Mouse (Mus musculus): ENCODE data around the gene Fam131a. TPM values are rescaled to one million over a fixed set of nuclear protein-coding genes. Genes with fewer than 3 reads are reported as not detected.
"Not testable (repeated sequence)": the region's sequence is repeated elsewhere in the genome, so short reads cannot be mapped to it uniquely, and the experiment has no call there.

Fam131a gene
- 100 to 1,000 TPM; 320 to 327 TPM for total RNA-seq (2021)
- long read RNA-seq, experiment 1, transcript Fam131a-201 (6 exons, 2,432 nt) = major isoform, 203 of 410 reads
- long read RNA-seq, experiment 1, transcript Fam131a-203 (5 exons, 803 nt) = minor isoform, 13 of 410 reads
- long read RNA-seq, experiment 1, transcript Fam131a-205 (7 exons, 962 nt) = minor isoform, 33 of 410 reads
- long read RNA-seq, experiment 1, partial matches to known transcripts = 131 of 410 reads
- long read RNA-seq, experiment 1, other reads (novel, unspliced or antisense) = 30 of 410 reads
- long read RNA-seq, experiment 2, transcript Fam131a-201 (6 exons, 2,432 nt) = major isoform, 136 of 282 reads
- long read RNA-seq, experiment 2, transcript Fam131a-205 (7 exons, 962 nt) = minor isoform, 25 of 282 reads
- long read RNA-seq, experiment 2, transcript Fam131a-203 (5 exons, 803 nt) = minor isoform, 7 of 282 reads
- long read RNA-seq, experiment 2, partial matches to known transcripts = 103 of 282 reads
- long read RNA-seq, experiment 2, other reads (novel, unspliced or antisense) = 11 of 282 reads

- DNase-seq (ENCODE audit: low spot score in 2 of 2) = peak; percentile 95
These were observed at the start of gene Fam131a for GRCm38 (mm10) chr16:20693111-20693701. Gene Fam131a, plus strand, starts transcription at chr16:20693241.

- DNase-seq (ENCODE audit: low spot score in 2 of 2) = no peak
These were observed 49.1 kb upstream of the Fam131a start for GRCm38 (mm10) chr16:20643911-20644310.

GRCm38 (mm10) chr16:20651076-20651946 is 41.7 kb upstream of the Fam131a start, which contains the start of gene Psmd2:
Gene Psmd2, plus strand, starts transcription at chr16:20651652.
- DNase-seq (ENCODE audit: low spot score in 2 of 2) = peak; percentile 98 to 99

DNA sequence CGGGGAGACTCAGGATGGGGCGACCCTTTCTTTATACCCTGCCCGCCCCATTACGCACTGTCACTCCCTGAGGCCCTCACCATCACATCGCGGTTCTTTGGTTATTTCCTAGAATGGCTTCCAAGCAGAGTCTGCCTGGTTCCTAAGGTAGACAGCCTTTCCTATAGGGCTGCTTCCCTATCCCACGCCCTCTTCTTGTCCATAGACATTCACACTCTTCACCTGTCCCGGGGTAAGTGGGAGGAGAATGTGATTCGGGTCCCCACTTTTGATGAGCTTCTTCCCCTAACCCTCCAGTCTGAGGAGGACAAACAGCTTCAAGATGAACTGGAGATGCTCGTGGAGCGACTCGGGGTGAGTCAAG is 41.1 kb upstream of the Fam131a start:
- DNase-seq (ENCODE audit: low spot score in 2 of 2) = no peak

- no peak for DNase-seq (ENCODE audit: low spot score in 2 of 2)
These were observed 39.7 kb upstream of the Fam131a start for GRCm38 (mm10) chr16:20653315-20653714.

- DNase-seq (ENCODE audit: low spot score in 2 of 2) = no peak
These were observed 35.4 kb upstream of the Fam131a start for GRCm38 (mm10) chr16:20657661-20658060.

DNA sequence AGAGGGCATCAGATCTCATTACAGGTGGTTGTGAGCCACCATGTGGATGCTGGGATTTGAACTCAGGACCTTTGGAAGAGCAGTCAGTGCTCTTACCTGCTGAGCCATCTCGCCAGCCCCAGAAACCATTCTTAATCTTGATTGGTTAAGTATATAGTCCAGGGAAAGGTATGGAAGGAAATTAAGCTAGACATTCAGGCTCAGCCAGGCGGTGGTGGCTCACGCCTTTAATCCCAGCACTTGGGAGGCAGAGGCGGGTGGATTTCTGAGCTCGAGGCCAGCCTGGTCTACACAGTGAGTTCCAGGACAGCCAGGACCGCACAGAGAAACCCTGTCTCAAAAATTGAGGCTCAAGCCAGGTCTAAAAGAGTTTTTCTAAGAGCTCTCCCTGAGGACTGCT is 25.0 kb upstream of the Fam131a start, which contains the start of gene Eif4g1:
Gene Eif4g1, plus strand, starts transcription at position 301 of the 400 bp plus-strand sequence.
- not testable (repeated sequence) for DNase-seq (ENCODE audit: low spot score in 2 of 2)

DNA sequence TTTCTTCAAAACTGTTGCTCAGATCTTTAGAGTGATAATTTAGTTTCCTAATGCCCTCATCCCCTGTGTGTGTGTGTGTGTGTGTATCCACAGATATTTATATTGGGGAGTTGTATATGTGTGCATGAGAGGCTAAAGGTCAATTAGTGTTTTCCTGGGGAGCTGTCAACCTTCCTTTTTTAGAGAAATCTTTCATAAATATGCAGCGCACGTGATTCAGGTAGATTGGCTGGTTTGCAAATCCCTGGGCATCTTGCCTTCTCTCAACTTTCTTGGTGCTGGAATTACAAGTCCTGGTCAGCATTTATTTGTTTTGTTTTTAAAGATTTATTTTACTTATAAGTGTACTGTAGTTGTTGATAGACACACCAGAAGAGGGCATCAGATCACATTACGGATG is 22.8 kb upstream of the Fam131a start:
- DNase-seq (ENCODE audit: low spot score in 2 of 2) = no peak

GRCm38 (mm10) chr16:20671886-20672285 is 21.2 kb upstream of the Fam131a start:
- DNase-seq (ENCODE audit: low spot score in 2 of 2) = no peak

- peak; percentile 95 to 98 for DNase-seq (ENCODE audit: low spot score in 2 of 2)
These were observed 20.5 kb upstream of the Fam131a start for GRCm38 (mm10) chr16:20672500-20672902.

DNA sequence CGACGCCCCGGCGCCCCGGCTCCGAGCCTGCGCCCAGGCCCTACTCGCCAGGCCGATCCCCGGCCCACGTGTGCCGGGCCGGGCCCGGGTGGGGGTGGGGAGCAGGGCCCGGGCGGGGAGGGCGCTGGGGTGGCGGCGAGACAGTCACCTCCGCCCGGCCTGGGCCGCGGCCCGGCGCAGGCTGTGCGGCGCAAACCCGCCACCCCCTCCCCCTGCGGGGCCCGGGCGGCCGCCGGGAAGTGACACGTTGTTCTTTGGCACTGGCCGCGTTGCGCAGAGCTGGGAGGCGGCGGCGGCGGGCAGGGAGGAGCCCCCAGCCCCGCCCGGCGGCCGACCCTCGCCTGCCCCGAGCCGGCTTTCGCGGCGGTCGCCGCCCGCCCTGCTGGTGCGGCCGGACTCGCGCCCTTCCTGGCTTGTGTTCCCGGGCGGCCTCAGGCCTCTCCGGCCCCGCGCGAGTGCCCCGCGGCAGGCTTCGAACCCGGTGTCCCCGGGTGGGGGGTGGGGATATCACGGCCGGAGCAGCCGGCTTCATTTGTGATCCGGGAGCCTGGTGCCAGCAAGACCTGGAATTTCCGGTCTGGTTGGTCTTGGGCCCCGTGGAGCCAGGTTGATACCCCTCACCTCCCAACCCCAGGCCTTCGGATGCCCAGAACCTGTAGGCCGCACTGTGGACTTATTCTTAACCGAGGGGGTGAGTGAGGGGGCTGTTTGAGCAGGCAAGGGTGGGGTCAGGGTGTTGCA is 19.9 kb upstream of the Fam131a start:
- peak in 1 of 2 experiments; percentile 34 for DNase-seq (ENCODE audit: low spot score in 2 of 2)

DNA sequence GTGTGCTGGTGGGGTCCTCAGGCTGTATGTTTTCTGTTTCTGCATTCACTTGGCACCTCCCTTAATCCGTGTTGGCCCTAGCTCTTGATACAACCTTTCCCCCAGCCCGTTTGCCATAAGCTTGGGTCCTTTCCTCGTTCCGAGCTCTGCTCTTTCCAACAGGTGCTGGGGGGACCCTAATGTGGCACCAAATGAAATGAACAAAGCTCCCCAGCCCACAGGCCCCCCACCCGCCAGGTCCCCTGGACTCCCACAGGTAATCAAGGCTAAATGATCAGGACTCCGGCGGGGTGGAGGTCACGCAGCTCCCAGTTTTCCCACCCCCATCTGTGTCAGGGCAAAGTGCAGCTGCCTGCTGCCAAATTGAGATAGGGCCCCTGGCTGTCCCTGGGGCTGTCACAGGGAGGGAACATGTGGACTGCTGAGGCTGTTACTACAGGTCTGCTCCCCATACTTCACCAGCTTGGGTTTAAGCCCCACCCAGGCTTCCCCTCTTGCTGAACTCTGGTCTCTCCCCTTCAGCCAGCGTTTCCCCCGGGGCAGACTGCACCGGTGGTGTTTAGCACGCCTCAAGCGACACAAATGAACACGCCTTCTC is 19.2 kb upstream of the Fam131a start:
- no peak for DNase-seq (ENCODE audit: low spot score in 2 of 2)

GRCm38 (mm10) chr16:20675213-20675612 is 17.8 kb upstream of the Fam131a start:
- no peak for DNase-seq (ENCODE audit: low spot score in 2 of 2)

DNA sequence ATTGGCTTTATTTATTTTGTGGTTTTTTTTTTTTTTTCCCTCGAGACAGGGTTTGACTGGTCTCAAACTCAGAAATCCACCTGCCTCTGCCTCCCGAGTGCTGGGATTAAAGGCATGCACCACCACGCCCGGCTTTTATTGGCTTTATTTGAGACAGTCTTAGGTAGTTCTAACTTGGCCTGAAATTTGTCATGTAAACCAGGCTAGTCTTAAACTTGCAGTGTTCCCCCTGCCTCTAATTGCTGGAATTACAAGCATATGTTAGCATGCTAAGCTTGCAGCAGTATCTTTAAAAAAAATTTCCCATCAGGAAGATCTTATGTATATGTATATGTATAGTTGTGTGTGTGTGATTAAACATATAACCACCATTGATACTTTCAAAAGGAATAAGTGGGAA is 16.3 kb upstream of the Fam131a start:
- no peak for DNase-seq (ENCODE audit: low spot score in 2 of 2)

- DNase-seq (ENCODE audit: low spot score in 2 of 2) = no peak
These were observed 15.7 kb upstream of the Fam131a start for GRCm38 (mm10) chr16:20677380-20677779.

GRCm38 (mm10) chr16:20677974-20678675 is 14.9 kb upstream of the Fam131a start:
- peak; percentile 74 to 86 for DNase-seq (ENCODE audit: low spot score in 2 of 2)

- no peak for DNase-seq (ENCODE audit: low spot score in 2 of 2)
These were observed 2.3 kb upstream of the Fam131a start for GRCm38 (mm10) chr16:20690774-20691173.

DNA sequence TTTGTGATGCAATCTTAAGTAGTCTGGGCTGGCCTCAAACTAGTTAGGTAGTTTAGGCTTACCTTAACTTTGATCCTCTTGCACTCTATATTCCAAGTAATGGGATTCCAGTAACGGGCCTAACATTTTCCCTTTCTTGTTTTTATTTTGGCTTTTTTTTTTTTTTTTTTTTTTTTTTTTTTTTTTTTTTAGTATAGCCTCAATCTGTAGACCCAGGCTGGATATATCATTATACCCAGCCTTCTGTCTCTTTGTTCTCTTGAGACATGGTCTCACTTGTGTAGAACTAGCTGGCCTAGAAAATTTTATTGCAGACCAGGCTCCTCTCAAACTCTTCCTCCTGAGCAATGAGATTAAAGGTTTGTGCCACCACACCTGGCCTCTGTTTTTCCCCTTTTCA is 1.4 kb upstream of the Fam131a start:
- no peak for DNase-seq (ENCODE audit: low spot score in 2 of 2)

GRCm38 (mm10) chr16:20692241-20692965 is 638 bp upstream of the Fam131a start:
- DNase-seq (ENCODE audit: low spot score in 2 of 2) = peak in 1 of 2 experiments; percentile 17
